Comparison of ENCODE assay signal across 26 mouse cellular contexts in genomic region chr15:3279242-3279641, GRCm38 (mm10). TPM values are rescaled to one million over a fixed set of nuclear protein-coding genes. Genes with fewer than 3 reads are reported as not detected.
A peak's percentile ranks its signal among the peaks of the same experiment; 100 is the strongest.
DNase-seq lines count a peak whose midpoint lies in the region; ATAC-seq and TF ChIP-seq lines count a peak whose summit lies in the region.
"Had no signal": no experiment of that assay in that cellular context is flagged by ENCODE, and none has a peak within 500 bp of the region (broad histone marks: within the 10 kb centered on the region; RNA-seq: fewer than 3 reads in every experiment).

No protein-coding gene starts in this region.

- H3K4me2 ChIP-seq in intestine, postnatal 0 days (replicated peaks; ENCODE audit: low read depth): no peak overlapping the region
- no peak overlapping the region for H3K4me2 ChIP-seq in intestine, embryonic 16.5 days (ENCODE audit: low read depth, low read length)
- no peak overlapping the region for H3K4me2 ChIP-seq in liver, embryonic 15.5 days
- no peak overlapping the region for H3K4me2 ChIP-seq in liver, embryonic 12.5 days
- H3K4me2 ChIP-seq: embryonic facial prominence, embryonic 13.5 days; embryonic facial prominence, embryonic 15.5 days; forebrain, embryonic 12.5 days had no signal

- 88% methylated on average over 7 of the region's 7 CpGs for WGBS in intestine, postnatal 0 days
- WGBS in intestine, embryonic 16.5 days: 87% methylated on average over 7 of the region's 7 CpGs
- WGBS in liver, embryonic 15.5 days (ENCODE audit: insufficient replicate concordance): 70% methylated on average over 7 of the region's 7 CpGs
- WGBS in liver, embryonic 12.5 days (ENCODE audit: insufficient replicate concordance): 59% methylated on average over 7 of the region's 7 CpGs

- H3K27me3 ChIP-seq in intestine, postnatal 0 days (replicated peaks; ENCODE audit: control insufficient read depth, insufficient read depth, low read length): no peaks in the 10 kb centered on the region
- H3K27me3 ChIP-seq in intestine, embryonic 16.5 days (replicated peaks; ENCODE audit: control insufficient read depth, insufficient read depth, low read length): no peaks in the 10 kb centered on the region
- no peaks in the 10 kb centered on the region for H3K27me3 ChIP-seq in liver, embryonic 15.5 days
- no peaks in the 10 kb centered on the region for H3K27me3 ChIP-seq in liver, embryonic 12.5 days (replicated peaks)
- H3K27me3 ChIP-seq: embryonic facial prominence, embryonic 13.5 days; embryonic facial prominence, embryonic 15.5 days; forebrain, embryonic 12.5 days had no signal

- no peak overlapping the region for H3K27ac ChIP-seq in intestine, postnatal 0 days (ENCODE audit: low read depth, low read length)
- H3K27ac ChIP-seq in intestine, embryonic 16.5 days (ENCODE audit: low read length): no peak overlapping the region
- H3K27ac ChIP-seq in liver, embryonic 15.5 days (replicated peaks): no peak overlapping the region
- no peak overlapping the region for H3K27ac ChIP-seq in liver, embryonic 12.5 days
- H3K27ac ChIP-seq: embryonic facial prominence, embryonic 13.5 days; embryonic facial prominence, embryonic 15.5 days; forebrain, embryonic 10.5 days; forebrain, embryonic 12.5 days had no signal

- no peak for ATAC-seq in intestine, postnatal 0 days
- ATAC-seq in intestine, embryonic 16.5 days: no peak
- ATAC-seq in liver, embryonic 15.5 days (ENCODE audit: insufficient read depth): peak; percentile 15; the same call in 1 of the 2 replicates
- no peak for ATAC-seq in liver, embryonic 12.5 days
- ATAC-seq: activated CD4-positive, CD25-positive, alpha-beta regulatory T cell, adult 4 months; forebrain, embryonic 14.5 days; forebrain, embryonic 16.5 days; Patski had no signal

- H3K36me3 ChIP-seq in intestine, postnatal 0 days (ENCODE audit: control insufficient read depth, insufficient read depth): peaks cover 44% of the 10 kb centered on the region
- peaks cover 14% of the 10 kb centered on the region for H3K36me3 ChIP-seq in intestine, embryonic 16.5 days (ENCODE audit: control insufficient read depth, insufficient read depth, low read length)
- H3K36me3 ChIP-seq in liver, embryonic 15.5 days (replicated peaks): peaks cover 12% of the 10 kb centered on the region
- peaks cover 30% of the 10 kb centered on the region for H3K36me3 ChIP-seq in liver, embryonic 12.5 days
- H3K36me3 ChIP-seq: forebrain, embryonic 10.5 days; forebrain, embryonic 12.5 days; G1E had no signal

- H3K4me3 ChIP-seq in intestine, postnatal 0 days (ENCODE audit: low read depth, low read length): no peak overlapping the region
- H3K4me3 ChIP-seq in intestine, embryonic 16.5 days (ENCODE audit: low read length): no peak overlapping the region
- no peak overlapping the region for H3K4me3 ChIP-seq in liver, embryonic 15.5 days (replicated peaks)
- no peak overlapping the region for H3K4me3 ChIP-seq in liver, embryonic 12.5 days
- H3K4me3 ChIP-seq: embryonic facial prominence, embryonic 13.5 days; embryonic facial prominence, embryonic 15.5 days; erythroblast, embryonic 14.5 days; forebrain, embryonic 10.5 days; forebrain, embryonic 12.5 days had no signal

- H3K9ac ChIP-seq in intestine, postnatal 0 days (ENCODE audit: low read depth, low read length): no peak overlapping the region
- no peak overlapping the region for H3K9ac ChIP-seq in intestine, embryonic 16.5 days (ENCODE audit: low read depth, low read length)
- H3K9ac ChIP-seq in liver, embryonic 15.5 days: no peak overlapping the region
- no peak overlapping the region for H3K9ac ChIP-seq in liver, embryonic 12.5 days
- H3K9ac ChIP-seq: embryonic facial prominence, embryonic 13.5 days; embryonic facial prominence, embryonic 15.5 days; forebrain, embryonic 12.5 days had no signal

- H3K4me1 ChIP-seq in intestine, postnatal 0 days (replicated peaks; ENCODE audit: control insufficient read depth, insufficient read depth, low read length): no peaks in the 10 kb centered on the region
- H3K4me1 ChIP-seq in intestine, embryonic 16.5 days (ENCODE audit: control insufficient read depth, insufficient read depth, low read length): no peaks in the 10 kb centered on the region; the same call in 1 of the 2 replicates
- no peaks in the 10 kb centered on the region for H3K4me1 ChIP-seq in liver, embryonic 15.5 days (replicated peaks)
- no peaks in the 10 kb centered on the region for H3K4me1 ChIP-seq in liver, embryonic 12.5 days
- H3K4me1 ChIP-seq: embryonic facial prominence, embryonic 13.5 days; embryonic facial prominence, embryonic 15.5 days; forebrain, embryonic 12.5 days had no signal

- TF ChIP-seq CTCF in intestine, postnatal 0 days (IDR thresholded peaks at IDR 0.05; ENCODE audit: low read depth): 0 out of 2 replicates have a peak, but pooled peaks have one; percentile 4

- no peaks in the 10 kb centered on the region for H3K9me3 ChIP-seq in intestine, postnatal 0 days (ENCODE audit: control insufficient read depth)
- H3K9me3 ChIP-seq in intestine, embryonic 16.5 days (ENCODE audit: control insufficient read depth, low read length): no peaks in the 10 kb centered on the region
- H3K9me3 ChIP-seq in liver, embryonic 15.5 days (replicated peaks): no peaks in the 10 kb centered on the region
- H3K9me3 ChIP-seq in liver, embryonic 12.5 days (replicated peaks): no peaks in the 10 kb centered on the region
- H3K9me3 ChIP-seq: embryonic facial prominence, embryonic 13.5 days; embryonic facial prominence, embryonic 15.5 days; forebrain, embryonic 10.5 days; forebrain, embryonic 12.5 days; G1E had no signal

- DNase-seq in adrenal gland, postnatal 36 days: no peak
- DNase-seq: adrenal gland, adult 8-10 months; adrenal gland, postnatal 14 days; cerebellum, adult 11 months; cerebellum, adult 18-20 months; cerebellum, adult 8-10 months; cerebellum, adult 9-11 months; cerebellum, postnatal 14 days; cerebellum, postnatal 36 days; embryo, embryonic 11 days had no signal

RNA-seq across cellular contexts. Expression of gene Selenop, which starts 10.9 kb away (rescaled TPM):
- 2,235 and 2,243 TPM in 2 replicates for polyA plus RNA-seq in intestine, postnatal 0 days (2015; fragmentation: Nextera tagmentation; extraction: Ambion mirVana)
- polyA plus RNA-seq in intestine, embryonic 16.5 days (2015; fragmentation: Nextera tagmentation; extraction: Ambion mirVana): 512 and 640 TPM in 2 replicates
- polyA plus RNA-seq in liver, embryonic 15.5 days (2015; fragmentation: Nextera tagmentation; extraction: Ambion mirVana): 703 and 863 TPM in 2 replicates
- 231 and 245 TPM in 2 replicates for polyA plus RNA-seq in liver, embryonic 12.5 days (2016; fragmentation: Nextera tagmentation; extraction: Ambion mirVana)
- total RNA-seq in adrenal gland, postnatal 36 days (2021): 100 to 1,000 TPM; 346 to 398 TPM
- polyA plus RNA-seq: G1E had no signal

RNA-seq across cellular contexts. Expression of gene Ccdc152, which starts 24.1 kb away (rescaled TPM):
- 4.8 and 5.7 TPM in 2 replicates for polyA plus RNA-seq in intestine, postnatal 0 days (2015; fragmentation: Nextera tagmentation; extraction: Ambion mirVana)
- 0.24 and 0.58 TPM in 2 replicates for polyA plus RNA-seq in intestine, embryonic 16.5 days (2015; fragmentation: Nextera tagmentation; extraction: Ambion mirVana)
- 0.78 and 1.1 TPM in 2 replicates for polyA plus RNA-seq in liver, embryonic 15.5 days (2015; fragmentation: Nextera tagmentation; extraction: Ambion mirVana)
- 0.11 and 0.32 TPM in 2 replicates for polyA plus RNA-seq in liver, embryonic 12.5 days (2016; fragmentation: Nextera tagmentation; extraction: Ambion mirVana)
- not detected for total RNA-seq in adrenal gland, postnatal 36 days (2021)
- total RNA-seq: adrenal gland, adult 8-10 months; adrenal gland, postnatal 14 days had no signal
- polyA plus RNA-seq: C2C12; embryonic facial prominence, embryonic 11.5 days; embryonic facial prominence, embryonic 13.5 days; embryonic facial prominence, embryonic 15.5 days; erythroblast, embryonic 14.5 days; forebrain, embryonic 16.5 days; G1E had no signal
